Mouse (Mus musculus) ES-Bruce4 (cell line): ENCODE measurements around the gene Lhb.

Source experiments
- CTCF ChIP-seq: IDR thresholded peaks from one replicate; pipeline ENCODE4 v1.8.1; 2011; ENCODE audit warnings: low read depth, low read length
- POLR2A ChIP-seq: IDR thresholded peaks from one replicate; pipeline ENCODE4 v1.8.1; 2011; ENCODE audit warnings: low read length; ENCODE audit not compliant: insufficient read depth

DNA sequence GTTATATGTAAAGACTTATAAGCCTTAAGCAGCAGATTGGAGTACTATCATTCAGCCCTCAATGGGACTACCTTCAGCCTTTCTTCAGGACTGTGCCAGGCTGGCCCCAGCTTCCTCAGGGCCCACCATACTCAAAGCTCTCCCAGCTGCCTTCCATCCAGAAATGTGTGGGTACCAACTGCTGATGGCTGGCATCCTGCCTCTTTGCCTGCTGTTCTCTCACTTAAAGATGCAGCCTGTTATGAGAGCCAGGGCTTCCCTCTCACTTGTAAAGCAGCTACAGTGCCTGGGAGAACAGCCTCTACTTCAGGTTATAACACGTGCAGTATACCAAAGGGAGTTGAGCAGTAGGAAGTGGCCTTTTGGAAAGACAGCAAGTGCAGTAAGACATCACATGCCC, 44.6 kb upstream of the Lhb start:
- TF ChIP-seq CTCF (no peak), POLR2A (no peak)
